Mouse (Mus musculus) right cerebral cortex, postnatal 10 days (tissue): ENCODE results near the gene Irf2.

Experiments
- DNase-seq, 2 experiments: peaks; one replicate each; pipeline ENCODE4 v3.0.0; 2021; ENCODE audit warnings: low spot score in 2 of 2

Irf2 gene

DNA sequence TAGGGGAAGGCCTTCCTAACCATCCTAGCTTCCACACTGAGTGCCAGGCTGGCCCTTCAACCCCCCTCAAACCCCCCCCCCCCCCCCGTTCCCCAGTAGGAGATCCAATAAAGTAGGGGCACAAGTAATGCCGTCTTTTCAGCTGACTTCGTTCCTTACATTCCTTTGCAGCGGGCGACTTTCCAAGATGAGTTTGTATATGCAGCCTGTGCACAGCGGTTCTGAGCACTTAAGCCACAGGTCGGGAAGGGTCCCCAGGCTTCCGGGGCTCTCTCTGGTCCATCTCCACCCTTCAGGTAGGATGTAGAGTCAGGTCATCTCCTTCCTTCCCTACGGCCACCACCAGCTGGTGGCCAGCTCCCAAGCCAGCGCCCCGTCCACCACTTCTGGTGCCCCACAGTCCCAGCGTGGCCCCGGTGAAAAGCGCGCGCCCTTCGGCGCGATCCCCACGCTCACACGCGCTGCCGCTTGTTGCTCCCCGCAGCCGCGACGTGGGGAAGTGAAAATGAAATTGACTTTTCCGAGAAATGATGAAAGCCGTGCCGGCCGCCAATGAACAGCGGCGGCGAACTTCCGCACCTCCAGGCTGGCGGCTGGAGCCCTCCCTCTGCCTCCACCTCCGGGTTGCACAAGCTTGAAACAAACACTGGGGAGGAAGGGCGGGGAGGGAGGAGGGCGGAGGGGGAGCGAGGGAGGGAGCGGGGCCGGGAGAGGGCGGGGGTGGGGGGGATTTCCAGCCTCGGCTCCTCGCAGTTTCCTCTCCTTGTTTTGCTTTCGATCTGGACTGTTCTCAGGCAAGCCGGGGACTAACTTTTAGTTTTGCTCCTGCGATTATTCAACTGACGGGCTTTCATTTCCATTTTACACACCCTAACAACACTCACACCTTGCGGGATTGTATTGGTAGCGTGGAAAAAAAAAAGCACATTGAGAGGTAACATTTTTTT, at the start of gene Irf2:
Gene Irf2 (plus strand): TSS at position 730 of the 947 bp plus-strand sequence.
- DNase-seq: peak; percentile 82 to 85

DNA sequence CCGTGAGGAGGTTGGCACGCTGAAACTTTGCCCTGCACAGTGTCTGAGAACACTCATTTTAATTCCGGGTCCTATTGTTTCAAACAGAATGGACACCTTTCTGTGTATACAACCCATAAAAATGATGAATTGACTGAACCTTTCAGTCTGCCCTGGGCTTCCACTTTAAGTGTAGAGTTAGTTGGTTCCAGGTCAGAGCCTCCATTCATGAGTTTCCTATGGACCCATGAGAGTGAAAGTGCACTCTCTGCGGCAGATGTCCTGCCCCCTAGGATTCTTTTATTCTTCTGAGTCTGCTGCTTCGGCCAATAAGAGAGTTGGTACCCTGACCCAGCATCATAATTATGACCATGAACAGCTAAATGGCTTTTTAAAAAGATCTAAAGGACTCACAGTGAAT, 49.4 kb upstream of the Irf2 start:
- DNase-seq: no peak

DNA sequence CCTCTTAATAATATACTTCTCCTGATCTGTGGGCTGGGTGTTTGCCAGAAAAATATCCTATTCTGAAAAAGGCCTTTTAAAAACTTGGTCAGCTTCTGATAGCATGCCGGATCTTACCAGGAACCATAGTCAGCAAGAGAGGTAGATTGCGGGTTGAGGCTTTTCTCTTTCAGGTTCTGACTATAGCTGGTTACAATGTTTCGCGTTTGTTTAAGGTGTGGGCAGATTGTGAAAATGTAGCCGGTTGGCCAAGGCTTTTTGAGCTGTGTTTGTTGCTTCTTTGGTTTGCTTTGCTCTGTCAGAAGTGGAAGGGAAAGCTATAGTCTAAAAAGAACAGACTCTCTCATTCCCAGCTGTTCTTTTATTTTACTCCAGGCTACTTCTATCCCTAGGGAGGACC, 49.0 kb upstream of the Irf2 start:
- DNase-seq: no peak

DNA sequence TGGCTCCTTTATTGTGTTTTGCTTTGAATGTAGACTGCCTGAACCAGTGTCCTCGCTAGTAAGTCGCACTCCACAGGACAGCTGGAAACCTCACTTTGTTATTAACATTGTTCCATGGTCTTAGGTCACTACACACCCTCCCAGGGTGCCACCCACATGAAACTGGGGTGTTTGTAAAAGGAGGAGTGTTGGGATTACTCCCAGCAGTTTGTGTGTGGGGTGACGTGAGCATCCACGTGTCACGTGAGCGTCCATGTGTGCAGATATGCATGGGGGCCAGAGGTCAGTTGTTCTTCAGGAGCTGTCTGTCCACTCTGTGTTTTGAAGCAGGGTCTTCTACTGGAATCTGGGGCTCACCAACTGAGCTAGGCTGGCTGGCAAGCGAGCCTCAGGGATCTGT, 48.2 kb upstream of the Irf2 start:
- no peak for DNase-seq

DNA sequence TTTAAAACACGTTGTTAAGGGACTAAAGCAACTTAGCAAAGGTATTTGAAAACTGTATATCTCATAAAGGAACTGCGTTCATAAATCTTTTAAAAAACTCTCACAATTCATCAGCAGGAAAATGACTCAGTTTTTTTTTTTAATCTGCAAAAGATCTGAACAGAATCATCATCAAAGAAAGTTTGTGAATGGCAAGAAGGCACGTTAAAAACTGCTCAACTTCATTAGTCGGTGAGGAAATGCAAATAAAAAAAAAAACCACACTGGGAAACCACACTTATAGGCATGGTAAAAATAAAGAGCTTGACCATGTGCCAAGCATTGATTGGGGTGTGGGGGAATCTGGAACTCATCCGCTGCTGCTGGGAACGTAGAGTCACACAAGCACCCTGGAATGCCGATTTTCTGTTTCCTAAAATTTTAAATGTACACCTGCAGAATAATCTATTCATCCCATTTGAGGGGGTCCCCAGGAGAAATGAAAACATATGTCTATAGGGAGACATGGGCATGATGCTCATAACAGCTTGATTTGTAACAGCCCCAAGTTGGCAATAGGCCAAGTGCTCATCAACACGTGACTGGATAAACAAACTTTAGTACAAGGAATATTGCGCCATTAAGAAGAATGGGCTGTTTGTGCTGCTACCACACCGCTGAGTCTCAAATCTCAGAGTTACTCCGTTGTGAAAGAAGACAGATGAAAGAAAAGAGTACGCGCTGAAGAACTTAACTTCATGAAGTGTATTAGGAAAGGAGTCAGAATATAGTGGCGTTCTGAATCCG, 43.1 kb upstream of the Irf2 start:
- DNase-seq: peak in 1 of 2 experiments; percentile 31

DNA sequence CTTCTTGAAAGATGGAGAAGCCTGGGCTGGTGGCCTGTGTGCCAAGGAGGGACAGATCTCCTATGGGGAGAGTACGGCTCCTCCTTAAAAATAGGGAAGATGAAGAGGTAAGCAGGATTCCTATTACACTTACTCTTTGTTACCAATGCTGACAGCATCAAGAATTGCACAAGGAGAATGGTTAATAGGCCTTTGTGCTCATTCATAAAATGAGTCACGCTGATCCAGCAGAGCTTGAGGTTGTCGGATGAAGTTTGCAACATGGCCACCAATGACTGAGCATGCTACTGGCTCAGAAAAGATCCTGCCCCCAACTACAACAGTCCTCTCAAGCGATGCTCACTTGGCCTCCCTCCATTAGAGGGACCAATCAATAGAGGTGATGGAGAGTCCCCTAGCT, 42.0 kb upstream of the Irf2 start:
- DNase-seq: no peak

DNA sequence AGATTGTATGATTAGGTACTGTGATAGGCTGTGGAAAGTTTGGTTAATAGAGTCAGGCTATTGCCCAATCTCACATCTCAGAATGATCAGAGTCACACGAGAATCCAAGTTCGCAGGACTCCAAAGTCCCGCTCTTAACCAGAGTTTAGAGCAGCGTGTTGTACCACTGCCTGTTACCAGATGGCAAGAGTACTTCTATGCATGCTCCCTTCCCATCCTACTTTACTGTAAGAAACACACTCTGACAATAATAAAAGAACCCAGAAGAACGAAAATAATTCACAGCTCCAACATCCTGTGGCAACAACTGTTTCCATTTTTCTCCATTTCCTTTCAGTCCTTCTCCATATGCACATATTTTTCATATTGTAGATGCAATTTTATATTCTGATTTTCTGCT, 41.4 kb upstream of the Irf2 start:
- no peak for DNase-seq

DNA sequence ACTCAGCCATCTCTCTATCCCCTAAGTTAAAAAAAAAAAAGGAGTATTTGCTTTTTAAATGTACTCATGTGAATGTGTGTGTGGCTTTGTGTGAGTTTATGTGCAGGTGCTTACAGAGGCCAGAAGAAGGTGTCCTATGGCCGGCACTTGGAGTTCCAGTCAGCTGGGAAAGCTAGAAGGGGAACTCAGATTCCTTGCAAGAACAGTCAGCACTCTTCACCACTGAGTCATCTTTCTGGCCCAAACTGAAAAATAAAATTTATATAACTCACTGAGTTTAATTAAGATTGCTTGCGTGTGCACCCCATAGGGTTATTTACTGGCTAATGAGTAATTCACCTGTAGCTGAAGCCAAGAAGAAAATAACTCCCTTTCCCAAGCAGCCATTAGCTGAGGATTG, 34.4 kb upstream of the Irf2 start:
- DNase-seq: no peak

DNA sequence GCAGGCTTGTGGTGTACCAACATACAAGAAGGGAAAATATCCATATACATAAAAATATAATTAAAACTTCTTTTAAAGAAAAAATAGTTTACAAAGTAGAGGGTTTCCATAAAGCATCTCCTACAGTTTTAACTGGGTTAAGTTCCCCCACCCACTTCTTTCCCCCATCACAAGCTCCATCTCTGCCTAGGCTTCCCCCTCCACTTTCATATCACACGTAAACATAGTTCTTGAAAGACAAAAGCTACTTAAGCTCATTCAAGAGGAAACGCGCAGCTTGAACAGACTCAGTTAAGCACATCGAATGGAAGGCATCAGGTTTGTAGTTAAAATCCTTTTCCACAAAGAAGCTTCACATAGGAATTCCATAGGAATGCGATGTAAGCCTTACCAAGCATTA, 32.8 kb upstream of the Irf2 start:
- DNase-seq: no peak

DNA sequence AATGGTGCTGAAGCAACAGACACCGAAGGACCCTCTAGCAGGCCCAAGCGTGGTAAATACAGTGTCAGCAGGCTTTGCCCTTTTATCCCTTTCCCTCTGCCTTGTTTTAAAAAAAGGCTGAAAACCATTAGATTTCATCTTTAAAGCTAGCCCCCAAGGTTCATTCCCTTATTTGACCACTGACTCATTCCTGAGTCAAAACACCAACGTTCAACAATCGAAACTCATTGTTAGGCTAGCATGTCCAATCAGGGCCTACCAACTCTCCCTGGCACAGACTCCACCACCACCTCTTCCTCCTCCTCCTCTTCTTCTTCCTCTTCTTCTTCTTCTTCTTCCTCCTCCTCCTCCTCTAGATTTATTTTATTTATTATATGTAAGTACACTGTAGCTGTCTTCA, 30.2 kb upstream of the Irf2 start:
- no peak for DNase-seq

DNA sequence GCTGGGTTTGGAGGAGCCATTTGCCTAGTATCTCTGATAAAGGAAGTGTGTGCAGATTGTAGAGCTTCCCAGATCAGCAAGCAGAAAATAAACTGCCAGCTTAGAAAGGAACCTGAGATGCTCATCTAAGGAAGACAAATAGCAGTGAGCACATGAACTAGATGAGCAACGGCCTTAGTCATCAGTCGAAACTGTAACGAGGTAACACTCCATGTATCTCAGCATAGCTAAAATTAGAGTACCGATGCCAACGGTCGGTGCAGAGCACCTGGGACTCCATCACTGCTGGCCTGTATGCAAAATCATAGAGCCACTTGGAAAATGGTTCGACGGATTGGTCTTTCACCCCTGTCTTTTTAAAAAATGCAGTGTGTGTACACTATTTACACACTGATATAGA, 29.2 kb upstream of the Irf2 start:
- DNase-seq: no peak

DNA sequence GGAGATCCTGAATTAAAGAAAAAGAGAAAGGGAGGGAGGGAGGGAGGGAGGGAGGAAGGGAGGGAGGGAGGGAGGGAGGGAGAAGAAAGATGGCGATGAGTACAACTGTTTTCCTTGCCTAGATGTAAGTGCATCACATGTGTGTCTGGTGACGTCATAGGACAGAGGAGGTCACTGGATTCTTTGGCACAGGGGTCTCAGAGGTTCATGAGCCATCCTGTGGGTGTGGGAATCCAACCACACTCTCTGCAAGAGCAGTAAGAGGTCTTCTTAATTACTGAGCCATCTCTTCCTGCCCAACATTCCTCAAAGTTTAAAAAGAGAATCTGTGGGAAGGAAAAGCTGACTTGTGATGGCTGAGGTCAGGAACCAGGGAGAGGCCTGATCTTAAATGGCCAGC, 28.0 kb upstream of the Irf2 start:
- DNase-seq: no peak

DNA sequence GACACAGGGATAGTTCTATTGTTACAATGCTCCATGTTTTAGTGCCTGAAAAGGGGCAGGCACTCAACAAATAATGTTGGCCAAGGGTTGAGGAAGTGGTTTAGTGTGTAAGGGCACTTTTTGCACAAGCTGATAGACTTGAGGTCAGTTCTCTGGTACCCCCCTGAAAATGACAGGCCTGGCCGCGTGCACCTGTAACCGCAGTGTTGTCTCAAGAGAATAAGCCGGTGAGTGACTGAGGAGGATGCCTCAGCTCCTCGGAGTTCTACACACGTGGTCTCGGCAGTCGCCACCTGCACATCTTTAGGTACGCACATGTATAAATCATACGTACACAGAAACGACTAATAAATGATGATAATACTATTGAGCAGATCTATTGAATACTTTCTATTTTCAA, 26.4 kb upstream of the Irf2 start:
- no peak for DNase-seq

DNA sequence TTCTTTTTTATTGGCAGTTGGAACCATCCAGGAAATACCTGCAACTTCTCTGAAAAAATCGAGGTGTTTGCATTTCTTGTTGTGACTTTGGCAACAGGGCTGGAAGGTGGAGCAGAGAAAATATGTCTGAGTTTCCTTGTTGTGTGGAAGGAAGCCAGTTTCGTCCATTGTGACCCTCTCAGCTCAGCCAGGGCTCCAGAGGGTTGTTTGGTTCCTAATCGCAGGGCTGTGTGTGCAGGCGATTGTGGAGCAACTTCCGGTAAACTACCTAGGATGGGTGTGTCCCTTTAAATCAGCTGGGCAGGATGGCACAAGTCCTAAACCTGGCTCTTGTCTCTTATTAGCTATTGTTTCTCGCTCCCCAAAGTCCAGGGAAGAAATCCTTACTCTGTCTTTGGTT, 25.7 kb upstream of the Irf2 start:
- no peak for DNase-seq

DNA sequence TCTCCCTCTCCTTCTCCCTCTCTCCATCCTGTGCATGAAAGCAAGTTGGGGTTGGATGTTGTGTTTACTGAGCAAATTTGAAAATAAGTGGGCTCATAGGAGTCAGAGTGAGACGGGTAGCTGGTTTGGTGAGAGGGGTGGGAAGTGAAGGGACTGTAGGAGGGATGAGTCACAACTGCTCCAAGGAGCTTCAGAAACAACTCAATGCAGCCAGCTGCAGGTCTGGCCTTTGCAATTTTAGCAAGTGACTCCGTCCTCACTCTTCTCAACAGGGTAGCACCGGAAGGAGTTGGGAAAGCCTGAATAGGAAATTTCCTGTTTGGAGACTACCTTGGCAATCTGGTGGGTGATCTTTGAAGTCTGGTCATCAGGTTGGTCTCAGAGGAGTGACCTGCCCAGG, 25.1 kb upstream of the Irf2 start:
- DNase-seq: no peak

DNA sequence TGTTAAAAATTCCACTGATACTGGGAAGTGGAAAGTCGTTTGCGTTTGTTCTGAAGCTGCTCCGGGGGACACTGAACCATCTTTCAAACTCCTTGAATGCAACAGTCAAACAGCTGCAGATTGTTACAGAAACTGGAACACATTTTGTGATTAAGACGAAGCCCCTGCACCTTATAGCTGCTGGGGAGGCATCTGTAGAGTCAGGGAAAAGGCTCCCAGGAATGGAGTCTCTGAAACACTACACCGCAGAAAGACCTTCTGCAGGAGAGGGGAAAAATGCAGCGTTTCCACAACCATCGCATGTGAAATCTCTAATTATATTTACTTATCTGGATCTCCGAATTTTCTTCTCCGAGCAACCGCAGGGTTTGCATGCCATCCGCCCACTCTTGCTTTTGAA, 23.1 kb upstream of the Irf2 start:
- DNase-seq: no peak

DNA sequence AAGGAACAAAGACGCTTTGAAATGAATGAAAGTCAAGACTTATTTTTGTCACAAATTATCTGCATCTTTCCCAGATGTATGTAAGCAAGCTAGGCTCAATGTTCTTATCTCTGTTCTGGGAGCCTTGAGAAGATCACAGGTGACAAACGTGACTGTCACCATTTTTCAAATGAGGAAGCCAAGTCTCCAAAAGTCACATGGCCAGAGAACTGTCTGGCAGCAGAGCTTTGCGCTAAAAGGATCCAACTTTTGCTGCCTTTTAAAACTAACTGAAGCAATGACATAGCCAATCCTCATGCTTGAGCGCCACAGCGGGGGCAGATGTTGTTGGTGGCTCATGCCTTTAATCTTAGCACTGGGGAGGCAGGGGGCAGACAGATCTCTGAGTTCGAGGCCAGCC, 22.4 kb upstream of the Irf2 start:
- no peak for DNase-seq

DNA sequence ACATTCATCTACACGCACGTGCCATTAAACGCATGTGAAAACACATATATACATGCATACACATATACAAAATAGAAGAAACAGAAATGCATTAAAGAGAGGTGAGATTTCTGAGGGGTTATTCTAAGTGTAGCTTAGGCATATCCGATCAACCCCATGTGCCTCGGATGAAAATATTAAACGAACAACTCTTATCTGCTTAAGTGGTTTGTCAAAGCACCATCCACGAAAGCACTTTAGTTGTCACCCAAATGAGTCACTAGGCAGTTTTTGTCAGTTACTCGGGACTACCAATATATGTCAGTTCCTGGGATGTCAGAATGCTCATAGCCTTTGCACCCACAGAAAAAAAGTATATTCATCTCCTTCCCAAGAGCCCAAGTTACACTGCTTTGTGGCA, 21.2 kb upstream of the Irf2 start:
- no peak for DNase-seq

DNA sequence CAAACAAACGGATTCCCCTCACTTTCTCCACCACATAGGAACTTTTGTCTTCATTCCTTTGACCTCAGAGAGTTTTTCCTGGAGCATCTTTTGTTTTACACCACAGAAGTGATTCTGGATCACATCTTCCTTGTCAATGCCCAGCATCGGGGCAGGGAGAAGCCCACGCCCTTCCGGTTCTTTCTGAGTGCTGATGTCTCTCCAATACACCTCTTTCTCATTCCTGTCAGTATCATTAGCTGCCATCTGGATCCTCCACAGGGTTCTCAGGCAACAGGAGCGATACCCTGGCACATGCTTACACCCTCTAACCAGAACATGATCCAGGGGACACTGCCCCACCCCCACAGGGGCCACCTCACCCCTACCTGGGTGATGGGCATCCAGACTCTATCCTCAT, 20.8 kb upstream of the Irf2 start:
- no peak for DNase-seq

DNA sequence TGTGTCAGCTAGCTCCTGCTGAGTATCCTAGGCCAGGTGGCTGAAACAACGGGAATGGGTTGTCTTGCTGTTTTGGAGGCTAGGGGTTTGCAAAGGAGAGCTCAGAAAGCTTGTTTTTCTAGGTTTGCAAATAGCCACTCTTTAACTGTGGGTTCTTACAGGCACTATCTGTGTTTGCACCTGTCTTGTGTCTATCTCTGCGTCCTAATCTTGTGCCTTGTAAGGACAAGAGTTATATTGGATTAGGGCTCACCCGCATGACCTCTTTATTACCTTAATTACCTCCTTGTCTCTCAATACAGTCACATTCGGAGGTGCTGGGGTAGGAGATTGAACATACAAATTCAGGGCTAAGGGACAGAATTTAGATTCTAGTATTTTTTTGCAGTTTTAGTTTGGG, 18.9 kb upstream of the Irf2 start:
- no peak for DNase-seq

DNA sequence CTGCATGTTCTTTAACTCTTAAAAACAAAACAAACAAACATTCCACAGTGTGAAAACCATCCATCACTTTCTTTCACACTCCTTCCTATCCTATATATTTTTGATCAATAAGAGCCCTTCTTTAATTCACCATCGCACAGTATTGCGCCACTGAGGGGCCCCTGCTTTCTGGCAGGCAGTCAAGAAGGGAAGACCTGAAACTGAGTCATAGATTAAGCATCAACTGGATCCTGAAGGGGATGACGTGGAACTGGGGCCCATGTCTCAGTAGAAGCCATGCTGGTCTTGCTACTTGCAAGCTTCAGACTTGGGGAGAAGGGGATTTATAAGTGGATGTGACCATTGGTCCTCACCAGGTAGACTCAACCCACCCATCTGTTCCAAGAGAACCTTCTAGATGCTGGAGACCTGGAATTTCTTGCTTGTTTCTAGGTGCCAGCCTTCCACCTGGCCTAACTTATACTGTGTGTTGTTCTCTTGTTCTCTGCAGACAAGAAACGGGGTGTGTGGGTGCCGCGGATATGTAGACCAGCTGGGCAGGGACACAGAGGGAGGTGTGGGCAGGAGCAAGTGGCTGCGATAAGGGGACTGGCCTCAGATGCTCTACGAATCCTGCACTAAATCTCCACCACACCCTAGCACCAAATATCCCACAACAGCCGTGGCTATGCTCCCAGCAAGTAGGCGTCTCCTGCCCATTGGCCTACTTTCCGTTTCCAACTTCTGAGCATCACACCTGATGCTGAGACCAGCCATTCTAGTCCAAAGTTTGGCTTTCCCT, 18.3 kb upstream of the Irf2 start:
- DNase-seq: no peak

DNA sequence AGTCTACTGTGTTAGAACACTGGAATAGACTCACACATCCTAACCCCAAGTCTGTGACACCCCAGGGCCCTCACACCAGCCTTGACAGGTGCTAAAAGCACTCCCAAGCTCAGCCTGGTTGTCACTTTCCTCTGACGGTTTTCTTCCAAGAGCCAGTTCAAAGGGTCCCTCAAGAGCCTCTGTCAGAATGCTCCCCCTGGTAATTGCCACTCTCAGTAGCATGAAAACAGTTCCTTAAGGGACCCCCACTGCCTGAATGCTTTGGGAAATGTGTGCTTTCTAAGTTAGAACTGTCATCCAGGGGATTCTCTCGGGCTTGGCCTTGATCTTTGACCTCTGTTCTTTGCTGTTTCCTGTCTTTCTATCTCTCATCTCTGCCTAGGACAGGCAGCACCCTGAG, 17.0 kb upstream of the Irf2 start:
- no peak for DNase-seq
